Mouse (Mus musculus): ENCODE data around the gene Nfe2l2.
"Not testable (repeated sequence)": the region's sequence is repeated elsewhere in the genome, so short reads cannot be mapped to it uniquely, and the experiment has no call there.

Nfe2l2 gene

DNA sequence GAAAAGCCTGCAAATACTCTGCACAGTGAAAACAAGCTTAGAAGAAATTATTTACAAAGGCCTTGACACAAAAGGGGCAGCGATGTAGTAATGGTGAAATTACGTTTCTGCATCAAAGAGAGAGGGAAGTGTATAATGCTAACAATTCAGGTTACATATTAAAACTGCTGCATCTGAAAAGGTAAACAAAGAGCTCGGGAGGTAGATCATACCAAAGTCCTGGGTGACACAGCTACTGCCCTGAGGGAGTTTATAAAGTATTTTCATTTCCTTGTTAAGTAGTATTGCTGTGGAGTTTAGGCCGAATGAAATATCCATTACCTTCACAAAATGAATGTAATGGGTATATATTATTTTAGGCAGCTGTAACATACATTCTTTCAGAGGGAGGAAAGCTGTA, 10.3 kb upstream of the Nfe2l2 start:
- no peak for DNase-seq (ENCODE audit: low read depth, low spot score)

DNA sequence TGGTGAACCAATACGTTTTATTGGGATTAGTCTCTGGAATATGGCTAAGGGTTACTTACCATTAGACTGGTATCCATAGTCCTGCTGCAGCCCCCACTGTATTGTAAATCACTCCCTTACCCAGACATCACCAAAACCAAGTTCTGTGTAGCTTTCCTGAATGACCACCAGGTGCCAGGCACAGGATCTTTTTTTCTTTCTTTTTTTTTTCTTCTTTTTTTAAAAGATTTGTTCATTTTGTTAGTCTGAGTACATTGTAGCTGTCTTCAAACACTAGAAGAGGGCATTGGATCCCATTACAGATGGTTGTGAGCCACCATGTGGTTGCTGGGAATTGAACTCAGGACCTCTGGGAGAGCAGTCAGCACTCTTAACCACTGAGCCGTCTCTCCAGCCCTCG, 8.6 kb upstream of the Nfe2l2 start:
- no peak for DNase-seq (ENCODE audit: low read depth, low spot score)

DNA sequence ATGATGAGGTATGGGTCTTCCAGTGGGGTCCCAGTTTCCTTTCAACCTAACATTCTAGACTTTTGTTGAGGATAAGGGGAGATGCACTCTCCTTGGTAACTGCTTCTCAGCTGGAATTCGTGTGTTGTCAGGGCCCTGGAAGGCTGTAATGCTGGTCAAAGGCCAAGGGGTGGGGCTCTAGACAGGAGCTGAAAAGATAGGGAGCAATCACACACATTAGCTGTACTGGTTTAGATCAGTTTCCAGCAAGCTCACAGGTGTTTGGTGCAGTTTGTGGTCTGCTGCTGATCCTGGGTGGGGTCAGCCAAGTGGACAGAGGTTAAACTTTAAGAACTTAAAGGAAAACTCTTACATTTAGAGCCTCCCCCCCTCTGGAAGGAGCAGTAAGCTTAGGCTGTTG, 3.0 kb upstream of the Nfe2l2 start:
- no peak for DNase-seq (ENCODE audit: low read depth, low spot score)

DNA sequence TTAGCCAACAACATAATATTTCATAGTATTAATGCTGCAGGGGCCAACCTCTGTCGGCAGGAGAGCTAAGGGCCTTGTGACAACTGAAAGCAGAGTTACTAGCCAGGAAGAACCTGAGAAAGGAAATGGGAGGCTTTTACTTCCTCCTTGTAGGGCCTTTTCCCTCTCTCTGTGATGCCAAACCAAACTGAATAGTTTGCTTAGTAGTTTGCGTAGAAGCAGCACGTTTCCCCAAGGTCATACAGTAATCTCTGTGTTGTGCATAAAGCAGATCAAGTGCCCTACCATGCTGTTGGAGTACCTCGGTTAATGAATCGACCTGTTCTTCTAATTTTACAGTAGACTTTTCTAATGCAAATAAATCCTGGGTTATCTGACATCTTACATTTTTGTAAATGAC, 2.0 kb upstream of the Nfe2l2 start:
- no peak for DNase-seq (ENCODE audit: low read depth, low spot score)

DNA sequence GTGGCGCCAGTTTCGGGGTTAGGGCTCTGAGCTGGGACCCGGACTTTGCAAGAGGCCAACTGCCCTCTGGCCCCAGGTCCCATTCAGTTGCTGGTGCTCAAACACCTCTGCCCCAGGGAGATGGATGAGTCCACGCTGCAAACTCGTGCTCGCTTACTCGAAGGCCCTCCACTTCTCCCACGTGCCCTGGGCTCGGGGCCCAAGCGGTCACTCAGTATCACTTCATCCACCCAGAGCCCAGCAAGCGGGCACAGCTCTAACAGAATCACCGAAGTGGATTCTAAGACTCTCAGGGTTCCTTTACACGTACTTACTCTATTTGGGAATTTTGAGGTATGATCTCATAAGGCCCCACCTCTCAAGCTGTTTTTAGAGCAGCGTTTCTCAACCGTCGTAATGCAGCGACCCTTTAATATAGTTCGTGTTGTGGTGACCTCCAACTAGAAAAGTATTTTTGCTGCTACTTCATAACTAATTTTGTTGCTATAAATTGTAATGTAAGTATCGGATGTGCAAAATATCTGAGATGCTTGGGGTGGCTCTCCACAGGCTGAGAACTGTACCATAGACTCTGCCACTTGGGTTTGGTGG, 816 bp upstream of the Nfe2l2 start:
- no peak for DNase-seq (ENCODE audit: low read depth, low spot score)

DNA sequence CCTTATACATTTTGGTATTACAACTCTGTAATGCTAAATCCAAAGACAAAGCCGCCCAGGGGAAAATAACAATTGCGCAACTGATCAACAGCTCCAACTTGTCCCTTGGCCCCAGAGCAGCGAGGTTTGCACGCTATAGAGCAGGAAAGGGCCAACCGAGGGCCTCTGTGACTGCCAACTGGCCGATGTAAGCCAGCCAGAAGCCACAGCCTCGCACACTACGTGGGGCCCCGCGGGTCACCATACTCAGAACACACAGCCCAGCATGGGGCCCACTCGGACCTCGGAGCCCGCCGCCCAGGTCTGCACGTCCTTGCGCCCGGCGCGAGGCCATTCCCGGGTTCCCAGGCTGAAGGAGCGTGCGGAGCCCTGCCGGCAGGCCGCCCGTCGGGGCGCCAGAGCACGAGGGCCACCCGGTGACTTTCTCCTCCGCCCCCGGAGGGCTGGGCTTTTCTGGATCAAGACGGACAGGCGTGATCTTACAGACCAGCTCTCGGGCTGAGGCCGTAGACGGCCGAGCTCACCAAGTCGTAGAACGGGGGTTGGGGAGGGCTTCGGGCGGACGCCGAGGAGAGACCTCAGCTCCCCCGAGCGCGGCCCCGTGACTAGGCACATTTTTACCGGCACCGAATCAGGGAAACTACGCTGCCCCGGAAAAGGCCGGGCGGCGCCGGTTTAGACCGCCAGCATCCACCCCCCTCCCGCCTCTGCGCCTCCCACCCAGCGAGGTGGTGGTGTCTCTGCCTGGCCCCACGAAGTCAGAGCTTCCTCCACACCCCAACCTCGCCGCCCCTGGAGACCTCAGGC, 863 bp downstream of the Nfe2l2 start:
- DNase-seq (ENCODE audit: low read depth, low spot score), result peak; percentile 91

DNA sequence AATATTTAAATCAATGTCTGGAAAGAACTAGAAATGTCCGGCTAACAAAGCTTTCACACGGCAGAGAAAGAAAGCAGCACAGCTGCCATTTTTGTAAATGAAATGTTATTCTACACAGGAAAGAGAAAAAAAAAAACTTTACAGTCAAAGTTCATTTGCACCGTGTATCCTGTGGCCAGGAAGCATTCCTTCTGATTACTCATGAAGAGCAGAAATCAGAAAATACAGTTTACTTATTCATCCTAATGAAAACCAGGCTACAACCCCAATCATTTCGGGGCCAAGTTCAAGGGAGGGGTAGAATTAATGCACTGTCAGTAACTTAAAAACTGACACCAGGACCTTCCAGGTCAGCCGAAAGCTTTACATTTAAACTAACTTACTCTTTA, 1.9 kb downstream of the Nfe2l2 start:
- no peak for DNase-seq (ENCODE audit: low read depth, low spot score)

DNA sequence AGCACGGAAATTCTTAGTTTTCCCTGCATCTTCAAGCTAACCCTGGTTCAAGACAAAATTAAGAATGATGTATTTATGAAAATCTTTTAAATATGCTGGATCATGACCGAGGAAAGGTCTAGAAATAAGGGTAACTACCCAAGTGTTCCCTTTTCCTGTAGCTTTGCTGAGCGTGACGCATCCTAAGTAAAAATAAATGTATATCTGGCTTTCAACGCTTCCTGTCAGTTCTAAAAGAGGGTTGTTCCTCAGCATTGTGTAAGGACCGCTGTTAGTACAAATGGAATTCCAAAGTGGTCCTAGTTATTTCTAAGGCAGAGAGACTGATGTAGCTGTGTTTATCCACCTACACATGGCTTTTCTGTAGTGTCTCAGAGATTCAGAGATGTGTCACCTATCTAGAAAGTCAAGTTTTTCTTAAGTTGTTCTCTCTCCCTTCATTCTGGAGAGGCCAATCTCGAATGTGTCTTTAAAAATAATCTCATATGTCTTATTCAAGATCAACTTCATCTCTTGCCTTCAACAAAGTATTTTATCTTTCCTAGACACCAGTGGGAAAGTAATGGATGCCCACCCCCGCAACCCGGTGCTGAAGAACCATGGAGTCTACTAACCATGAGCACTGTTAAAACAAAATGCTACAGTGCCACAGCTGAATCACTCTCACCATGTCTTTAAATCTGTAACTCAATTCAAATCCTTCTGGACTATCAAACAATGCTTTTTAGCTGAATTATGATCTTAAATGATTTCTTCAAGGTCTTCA, 2.4 kb downstream of the Nfe2l2 start:
- DNase-seq (ENCODE audit: low read depth, low spot score), result no peak

DNA sequence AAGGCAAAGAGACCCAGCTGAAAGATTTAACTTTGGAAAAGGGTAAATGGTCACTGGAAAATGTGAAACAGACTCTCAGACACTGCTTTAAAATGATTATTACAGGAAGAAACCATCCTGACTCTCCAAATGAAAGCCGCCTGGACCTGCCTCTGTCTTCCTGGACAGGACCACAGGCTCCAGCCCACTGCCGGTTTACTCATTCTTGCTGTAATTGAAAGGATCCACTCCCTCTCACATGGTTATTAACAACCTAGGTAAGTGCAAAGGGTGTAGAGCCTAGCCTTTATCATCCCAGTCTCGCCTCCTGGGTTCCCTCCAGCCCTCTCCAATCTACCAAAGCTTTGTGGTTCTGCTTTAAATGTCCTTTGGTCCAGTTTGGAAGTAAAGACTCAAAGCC, 3.2 kb downstream of the Nfe2l2 start:
- DNase-seq (ENCODE audit: low read depth, low spot score), result no peak

DNA sequence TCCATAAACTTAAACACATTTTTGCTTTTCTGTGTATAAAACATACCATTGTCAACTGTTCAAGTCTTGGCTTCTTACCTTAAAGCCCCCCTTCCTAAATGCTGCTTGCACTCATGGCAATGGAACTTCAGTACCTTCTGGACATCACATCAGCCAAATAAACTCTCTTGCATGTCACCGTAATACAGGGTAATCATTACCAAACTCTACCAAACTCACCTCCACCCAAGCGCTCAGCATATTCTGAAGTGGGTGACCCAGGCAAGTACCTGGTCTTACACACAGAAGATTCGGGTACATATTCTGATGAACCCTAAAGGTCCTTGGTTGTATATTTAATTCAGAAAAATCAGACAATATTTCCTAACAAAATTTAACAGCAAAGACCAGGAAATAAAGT, 3.9 kb downstream of the Nfe2l2 start:
- no peak for DNase-seq (ENCODE audit: low read depth, low spot score)

DNA sequence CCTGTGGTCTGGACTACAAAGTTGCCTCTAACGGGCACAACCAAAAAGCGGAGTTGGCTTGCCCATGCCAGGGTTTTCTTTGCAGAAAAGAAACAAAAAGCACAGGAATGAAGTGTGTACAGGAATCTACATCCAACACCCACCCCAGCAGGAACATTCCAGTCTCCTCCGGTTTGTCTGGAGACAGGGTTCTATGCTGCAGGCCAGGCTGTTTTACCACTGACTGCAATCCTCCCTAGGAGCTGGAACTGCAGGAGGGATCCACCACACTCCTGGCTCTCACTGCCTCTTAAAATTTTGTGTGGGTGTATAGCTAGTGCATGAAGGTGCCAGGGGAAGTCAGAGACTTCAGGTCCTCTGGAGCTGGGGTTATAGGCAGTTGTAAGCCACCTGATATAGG, 5.6 kb downstream of the Nfe2l2 start:
- no peak for DNase-seq (ENCODE audit: low read depth, low spot score)

DNA sequence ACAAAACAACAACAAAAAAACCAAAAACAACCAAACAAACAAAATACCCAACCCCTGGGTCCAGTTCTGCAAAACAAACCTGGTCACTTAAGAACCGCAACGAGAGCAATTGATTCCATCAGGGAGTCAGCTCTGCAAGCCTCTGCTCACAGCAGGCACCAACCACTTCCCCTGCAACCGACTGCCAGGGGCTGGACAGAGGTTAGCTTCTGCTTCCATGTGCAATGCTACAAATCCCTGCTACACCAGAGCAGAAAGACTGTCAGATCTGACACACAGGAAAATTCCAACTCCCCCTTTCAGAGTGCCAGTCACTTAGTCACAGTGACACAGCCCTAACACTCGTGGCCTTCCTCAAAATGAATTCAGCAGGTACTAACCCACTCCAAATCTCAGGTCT, 6.4 kb downstream of the Nfe2l2 start:
- DNase-seq (ENCODE audit: low read depth, low spot score), result no peak

DNA sequence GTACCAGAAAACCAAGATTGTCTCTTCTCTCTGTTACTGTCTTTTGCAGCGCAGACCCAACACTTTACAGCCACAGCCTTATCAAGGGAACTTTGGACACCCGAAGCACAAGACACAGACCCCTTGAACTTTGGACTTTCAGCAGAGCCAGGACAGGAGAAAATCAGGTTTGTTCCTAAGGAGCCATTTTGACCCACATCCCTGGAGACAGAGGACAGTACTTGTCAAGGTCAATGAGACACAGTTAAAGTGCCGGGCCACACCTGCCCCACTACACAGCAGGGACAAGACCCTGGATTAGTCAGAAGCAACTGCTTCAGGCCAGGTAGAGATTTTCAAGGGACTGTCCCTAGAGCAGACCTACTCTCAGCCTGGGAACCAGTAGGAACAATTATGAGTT, 7.2 kb downstream of the Nfe2l2 start:
- DNase-seq (ENCODE audit: low read depth, low spot score), result no peak

DNA sequence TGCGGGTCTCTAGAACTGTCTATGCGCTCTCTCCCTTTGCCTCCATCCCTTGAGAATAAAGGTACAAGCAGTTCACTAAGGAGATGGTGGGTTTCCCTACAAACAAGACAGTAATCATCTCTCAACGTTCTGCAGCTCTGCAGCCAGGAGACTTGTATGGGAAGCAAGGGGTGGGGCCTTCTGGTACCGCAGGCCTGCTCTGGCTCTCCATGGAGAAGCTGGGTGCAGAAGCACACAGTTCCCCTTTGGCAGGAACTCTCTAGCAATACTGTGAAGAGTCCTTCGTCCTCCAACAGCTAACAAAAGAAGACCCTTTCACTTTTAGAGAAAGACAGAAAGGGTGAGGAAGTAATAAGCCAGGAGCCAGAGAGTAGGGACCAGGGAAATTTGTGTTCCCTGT, 8.1 kb downstream of the Nfe2l2 start:
- no peak for DNase-seq (ENCODE audit: low read depth, low spot score)

DNA sequence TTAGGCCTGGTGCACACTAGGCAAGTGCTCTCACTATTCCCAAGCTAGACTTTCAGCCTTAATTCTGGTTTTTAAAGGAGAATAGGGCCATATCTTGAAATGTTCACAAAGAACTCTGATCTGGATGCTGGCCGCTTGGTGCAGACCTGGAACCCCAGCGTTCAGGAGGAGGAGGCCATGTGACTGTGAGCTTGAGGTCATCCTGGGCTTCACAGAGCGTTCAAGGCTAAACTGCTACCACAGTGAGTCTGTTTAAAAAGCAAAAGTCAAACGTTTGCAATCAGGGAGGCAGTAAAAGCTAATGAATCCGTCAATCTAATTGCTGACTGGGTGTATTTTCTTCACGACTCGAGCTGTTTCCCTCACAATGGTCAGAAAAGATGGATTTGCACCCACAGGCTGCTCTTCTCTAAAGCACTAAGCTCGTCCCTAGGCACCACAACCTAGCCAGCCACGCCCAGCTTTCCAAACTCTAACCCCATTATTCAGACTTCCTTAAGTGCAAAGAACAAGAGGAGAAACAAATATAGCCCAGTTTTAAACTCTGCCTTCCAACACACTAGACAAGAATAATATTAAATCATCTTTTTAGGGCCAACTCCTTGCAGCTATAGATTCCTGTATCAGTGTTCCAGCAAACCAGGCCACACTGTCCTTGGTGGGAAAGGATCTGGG, 8.6 kb downstream of the Nfe2l2 start:
- no peak for DNase-seq (ENCODE audit: low read depth, low spot score)

DNA sequence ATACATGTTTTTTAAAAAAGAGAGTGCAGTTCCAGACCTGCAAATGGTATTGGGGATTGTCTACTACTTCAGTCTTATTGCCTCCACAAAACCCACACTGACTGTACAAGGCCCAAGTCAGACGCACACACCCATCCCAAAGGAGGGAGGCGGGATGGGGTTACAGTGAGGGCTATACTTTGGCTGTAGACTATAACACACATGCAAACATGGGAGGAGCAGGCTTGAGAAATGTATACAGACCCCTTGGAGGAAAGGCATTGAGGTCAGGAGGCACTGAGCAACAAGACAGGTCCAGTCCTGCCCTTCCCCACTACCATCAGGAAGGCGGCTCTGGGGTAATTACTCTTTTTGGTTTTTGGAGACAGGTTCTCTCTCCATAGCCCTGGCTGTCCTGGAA, 9.5 kb downstream of the Nfe2l2 start:
- not testable (repeated sequence) for DNase-seq (ENCODE audit: low read depth, low spot score)

DNA sequence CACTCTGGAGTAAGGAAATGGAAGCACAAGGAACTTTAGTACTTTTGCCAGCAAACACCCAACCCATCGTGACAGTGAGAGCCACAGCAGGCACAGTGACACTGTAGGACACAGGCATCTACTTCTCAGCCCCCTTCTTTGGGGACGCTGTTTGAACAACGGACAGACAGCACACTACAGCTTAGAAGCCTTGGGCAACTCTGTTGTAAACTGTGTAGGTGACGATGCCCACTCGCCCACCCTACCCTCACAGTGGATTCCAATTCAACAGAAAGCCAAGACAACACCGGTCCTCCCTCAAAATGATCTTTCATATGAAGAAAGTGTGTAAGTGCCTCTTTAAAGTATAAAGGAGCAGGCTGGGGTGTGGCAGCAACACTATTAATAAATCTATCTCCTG, 12.1 kb downstream of the Nfe2l2 start:
- no peak for DNase-seq (ENCODE audit: low read depth, low spot score)

DNA sequence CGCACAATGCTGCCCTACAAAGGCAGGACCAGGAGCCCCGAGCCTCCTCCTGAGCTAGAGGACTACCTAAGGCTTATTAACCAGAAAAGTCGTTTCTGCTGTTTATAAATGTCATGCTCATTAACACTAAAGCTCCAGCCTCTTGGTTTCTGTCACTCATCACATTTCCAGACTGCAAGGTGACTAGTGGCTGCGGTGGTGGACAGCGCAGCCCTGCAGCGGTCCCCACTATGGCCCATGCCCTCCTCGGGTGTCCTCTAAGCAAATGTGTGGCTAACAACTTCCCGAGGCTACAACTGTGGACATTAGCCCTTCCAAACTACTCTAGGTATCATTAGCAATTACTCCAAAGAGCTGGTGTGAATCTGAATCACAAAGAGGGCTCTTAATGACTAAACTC, 13.1 kb downstream of the Nfe2l2 start:
- no peak for DNase-seq (ENCODE audit: low read depth, low spot score)

DNA sequence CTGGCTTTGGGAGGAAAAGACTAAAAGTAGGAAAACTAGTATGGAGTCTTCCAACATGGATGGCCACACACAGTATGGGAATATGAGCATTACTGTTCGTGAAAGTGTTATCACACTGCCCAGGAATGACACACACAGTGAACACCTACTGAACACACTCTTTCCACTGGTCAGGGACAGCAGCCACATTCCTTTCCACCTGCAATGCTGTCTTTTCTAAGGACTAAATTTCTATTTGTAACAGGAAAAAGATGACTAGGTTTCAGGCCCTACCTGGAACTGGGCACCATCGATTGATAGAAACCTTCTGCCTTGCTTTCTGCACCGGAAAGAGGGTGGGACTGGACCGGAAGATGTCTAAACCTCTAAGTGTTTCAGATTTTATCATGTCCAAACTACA, 13.8 kb downstream of the Nfe2l2 start:
- DNase-seq (ENCODE audit: low read depth, low spot score), result no peak

DNA sequence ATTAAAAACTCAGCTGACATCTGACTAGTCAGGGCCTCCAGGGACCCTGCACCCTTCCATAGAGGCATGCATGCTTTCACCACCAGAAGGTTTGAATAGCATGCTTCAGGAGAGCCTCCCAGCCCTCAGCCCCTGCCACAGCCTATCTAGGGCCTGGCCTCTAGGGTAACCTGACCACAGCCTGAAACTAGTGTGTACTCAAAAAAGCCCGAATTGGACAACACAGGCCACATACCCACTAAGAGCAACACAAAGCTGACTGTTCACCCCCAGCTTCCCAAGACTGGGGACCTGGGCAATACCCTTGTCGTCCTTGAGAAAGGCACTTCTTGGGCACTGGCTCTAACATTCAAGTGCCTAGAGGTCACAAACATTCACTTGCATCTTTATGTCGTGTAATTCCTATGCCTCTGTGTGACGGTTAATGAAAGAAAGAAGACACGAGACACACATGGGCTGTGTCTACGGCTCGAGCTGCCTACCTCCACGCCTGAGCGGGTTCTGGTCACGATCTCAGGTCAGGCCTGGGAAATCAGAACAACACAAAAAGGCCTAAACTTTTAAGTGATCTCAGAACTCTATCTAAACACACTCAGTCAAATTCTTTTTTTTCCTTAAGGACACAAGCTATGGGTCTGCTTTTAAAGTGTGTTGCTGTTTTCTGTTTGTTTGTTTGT, 14.8 kb downstream of the Nfe2l2 start:
- no peak for DNase-seq (ENCODE audit: low read depth, low spot score)

DNA sequence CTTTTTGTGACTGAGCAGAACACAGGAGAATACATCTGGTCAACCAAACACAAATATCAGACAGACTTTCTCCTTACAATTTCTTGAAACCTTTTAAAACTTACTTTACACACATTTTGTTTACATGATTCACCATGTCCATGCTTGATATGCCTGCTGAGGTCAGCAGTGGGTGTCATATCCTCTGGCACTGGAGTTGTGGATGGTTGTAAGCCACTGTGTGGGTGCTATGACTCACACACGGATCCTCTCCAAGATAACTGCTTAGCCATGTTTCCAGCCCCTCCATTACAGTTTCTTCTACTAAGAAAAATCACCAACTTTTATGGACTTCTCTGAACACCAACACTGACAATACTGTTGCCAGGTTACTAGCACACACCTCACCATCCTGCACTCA, 15.5 kb downstream of the Nfe2l2 start:
- DNase-seq (ENCODE audit: low read depth, low spot score), result no peak

All from forelimb bud, embryonic 11.5 days (tissue).